Mouse (Mus musculus) forebrain, embryonic 15.5 days (tissue): ENCODE data around the gene Boll. TPM values are rescaled to one million over a fixed set of nuclear protein-coding genes. Genes with fewer than 3 reads are reported as not detected.
"Not testable (repeated sequence)": the region's sequence is repeated elsewhere in the genome, so short reads cannot be mapped to it uniquely, and the experiment has no call there.

Experiments
- ATAC-seq: fragments of 200-750 bp; cut with Nextera tagmentation; replicated peaks from 2 replicates; pipeline ENCODE4 v1.8.0; 2017; ENCODE audit warnings: mild to moderate bottlenecking, moderate TSS enrichment, moderate library complexity
- H3K27ac ChIP-seq: fragments of 300-500 bp; sonication (generic); replicated peaks from 2 replicates; pipeline ENCODE4 v1.5.1; 2015; ENCODE audit warnings: mild to moderate bottlenecking, inconsistent platforms
- H3K27me3 ChIP-seq: fragments of 300-500 bp; sonication (generic); 2 replicates; pipeline ENCODE4 v1.6.1; 2015; ENCODE audit warnings: inconsistent platforms
- H3K36me3 ChIP-seq: fragments of 300-500 bp; sonication (generic); 2 replicates; pipeline ENCODE4 v1.6.1; 2015; ENCODE audit warnings: mild to moderate bottlenecking, inconsistent platforms
- H3K4me1 ChIP-seq: fragments of 300-500 bp; sonication (generic); 2 replicates; pipeline ENCODE4 v1.6.1; 2015; ENCODE audit warnings: inconsistent platforms
- H3K4me2 ChIP-seq: fragments of 300-500 bp; sonication (generic); replicated peaks from 2 replicates; pipeline ENCODE4 v1.6.1; 2015; ENCODE audit warnings: mild to moderate bottlenecking, inconsistent platforms
- H3K4me3 ChIP-seq: fragments of 300-500 bp; sonication (generic); 2 replicates; pipeline ENCODE4 v1.5.1; 2015; ENCODE audit warnings: mild to moderate bottlenecking, inconsistent platforms
- H3K9ac ChIP-seq: fragments of 300-500 bp; sonication (generic); replicated peaks from 2 replicates; pipeline ENCODE4 v1.6.1; 2015; ENCODE audit warnings: mild to moderate bottlenecking, inconsistent platforms
- H3K9me3 ChIP-seq: fragments of 300-500 bp; sonication (generic); 2 replicates; pipeline ENCODE4 v1.6.1; 2016; ENCODE audit warnings: inconsistent platforms
- WGBS: fragments of 180-500 bp; shearing (Covaris S2); methylation state at CpG from one replicate; pipeline ENCODE4 v1.1.7; 2015; ENCODE audit warnings: mixed read lengths; 5-methylcytosine and 5-hydroxymethylcytosine counted together
- polyA plus RNA-seq: library from polyadenylated mRNA; unstranded; fragments of >200 nt; fragmentation: Nextera tagmentation; extraction: Ambion mirVana; gene quantifications from 2 replicates; pipeline ENCODE4 v1.2.1, GENCODE M21; 2015

Gene Boll
- polyA plus RNA-seq, 1 experiment from 2014 or later: not detected

DNA sequence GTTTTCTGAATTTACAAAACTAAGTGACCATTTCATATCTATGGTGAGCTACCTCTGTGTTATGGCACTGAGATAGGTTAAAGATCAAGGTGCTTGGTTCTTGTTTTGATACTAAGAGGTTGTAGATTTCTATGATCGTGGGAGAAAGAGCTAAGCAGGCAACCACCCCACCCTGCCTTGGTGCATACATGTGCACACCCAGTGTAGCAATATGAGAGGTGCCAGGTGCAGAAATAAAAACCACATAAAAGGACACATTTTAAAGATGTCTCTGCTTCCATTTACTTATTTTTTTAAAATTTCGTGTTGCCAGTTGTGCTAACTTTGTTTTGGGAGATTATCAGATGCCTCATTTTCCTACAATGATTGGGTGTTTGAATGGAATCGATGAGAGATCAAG is 9.4 kb upstream of the Boll start:
- Histone ChIP-seq H3K9ac (no peak overlapping the region), H3K4me2 (no peak overlapping the region), H3K36me3 (no peaks in the 10 kb centered on the region), H3K4me3 (no peak overlapping the region), H3K27me3 (no peaks in the 10 kb centered on the region), H3K9me3 (no peaks in the 10 kb centered on the region), H3K27ac (no peak overlapping the region), H3K4me1 (no peaks in the 10 kb centered on the region)
- ATAC-seq: no peak
- 82% methylated on average over 3 of the region's 3 CpGs for WGBS

DNA sequence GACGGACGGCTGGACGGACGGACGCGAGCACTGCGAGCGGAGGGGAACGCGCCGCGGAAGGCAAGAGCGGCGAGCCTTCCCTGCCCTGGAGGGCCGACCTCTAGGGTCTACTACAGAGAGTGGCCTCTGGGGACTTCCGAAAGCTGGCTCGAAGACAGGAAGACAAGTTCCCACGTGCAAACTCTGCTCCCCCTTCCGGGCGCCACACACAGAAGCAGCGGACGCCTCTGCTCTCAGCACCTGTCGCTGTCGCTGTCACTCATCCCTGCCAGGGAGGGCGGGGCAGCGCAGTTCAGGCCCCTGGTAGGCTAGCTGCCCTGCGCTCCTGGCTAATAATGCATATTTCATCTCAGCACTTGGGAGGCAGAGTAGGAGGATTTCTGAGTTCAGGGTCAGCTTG is 317 bp upstream of the Boll start:
- Histone ChIP-seq H3K27me3 (peaks cover 15% of the 10 kb centered on the region; the same call in 1 of the 2 replicates), H3K4me1 (peaks cover 5% of the 10 kb centered on the region), H3K4me3 (peak overlapping the region; percentile 51), H3K27ac (no peak overlapping the region), H3K9me3 (no peaks in the 10 kb centered on the region), H3K4me2 (peak overlapping the region; percentile 64), H3K36me3 (no peaks in the 10 kb centered on the region), H3K9ac (peak overlapping the region; percentile 28)
- ATAC-seq: peak; percentile 89
- WGBS: 1% methylated on average over 27 of the region's 27 CpGs

DNA sequence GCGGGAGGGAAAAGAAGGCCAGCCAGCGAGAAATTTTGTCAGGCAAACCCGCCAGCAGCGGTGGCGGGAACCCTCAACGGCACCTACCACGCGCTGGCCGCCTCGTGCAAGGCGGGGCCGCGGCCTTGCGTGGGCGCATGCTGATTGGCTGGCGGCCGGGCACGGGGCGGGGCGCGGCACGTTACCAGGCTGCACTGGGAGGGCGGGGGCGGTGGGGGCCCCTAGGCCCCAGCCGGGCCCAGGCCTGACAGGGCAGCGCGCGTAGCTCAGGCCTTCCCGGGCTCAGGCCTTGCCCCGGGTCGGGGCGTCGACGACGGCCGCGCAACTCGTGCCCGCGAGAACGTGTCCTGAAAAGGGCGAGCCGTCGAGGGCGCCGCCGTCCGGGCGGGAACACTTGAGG is 635 bp downstream of the Boll start:
- 52% methylated on average over 44 of the region's 49 CpGs for WGBS
- H3K4me3 ChIP-seq: peak overlapping the region; percentile 51
- H3K9me3 ChIP-seq: no peaks in the 10 kb centered on the region
- H3K27ac ChIP-seq: no peak overlapping the region
- H3K36me3 ChIP-seq: no peaks in the 10 kb centered on the region
- ATAC-seq: peak; percentile 61
- H3K27me3 ChIP-seq: peaks cover 15% of the 10 kb centered on the region; the same call in 1 of the 2 replicates
- H3K4me2 ChIP-seq: peak overlapping the region; percentile 64
- peaks cover 5% of the 10 kb centered on the region for H3K4me1 ChIP-seq
- H3K9ac ChIP-seq: no peak overlapping the region

DNA sequence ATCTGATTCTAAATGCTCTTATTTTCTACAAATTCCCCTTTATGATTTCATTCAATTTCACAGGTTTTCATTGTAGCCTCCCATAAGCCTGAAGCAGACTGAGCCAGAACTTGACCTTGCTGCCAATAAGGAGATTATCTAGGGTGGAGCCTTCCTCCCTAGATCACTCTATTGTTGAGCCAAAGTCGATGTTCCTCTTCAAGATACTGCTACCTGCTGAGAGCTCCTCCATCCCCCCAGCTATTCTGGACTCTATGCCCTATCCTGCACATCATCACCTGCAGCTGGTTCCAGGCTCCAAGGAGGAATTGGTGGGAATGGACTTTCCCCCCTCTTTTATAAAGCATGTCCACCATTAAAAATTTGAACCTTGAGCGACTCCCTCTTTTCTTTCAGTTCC is 11.4 kb downstream of the Boll start:
- H3K4me3 ChIP-seq, H3K27me3 ChIP-seq, H3K9me3 ChIP-seq, H3K36me3 ChIP-seq, H3K27ac ChIP-seq, H3K4me1 ChIP-seq, H3K4me2 ChIP-seq, ATAC-seq, H3K9ac ChIP-seq: not testable (repeated sequence)
- WGBS: 75% methylated on average over 2 of the region's 2 CpGs

DNA sequence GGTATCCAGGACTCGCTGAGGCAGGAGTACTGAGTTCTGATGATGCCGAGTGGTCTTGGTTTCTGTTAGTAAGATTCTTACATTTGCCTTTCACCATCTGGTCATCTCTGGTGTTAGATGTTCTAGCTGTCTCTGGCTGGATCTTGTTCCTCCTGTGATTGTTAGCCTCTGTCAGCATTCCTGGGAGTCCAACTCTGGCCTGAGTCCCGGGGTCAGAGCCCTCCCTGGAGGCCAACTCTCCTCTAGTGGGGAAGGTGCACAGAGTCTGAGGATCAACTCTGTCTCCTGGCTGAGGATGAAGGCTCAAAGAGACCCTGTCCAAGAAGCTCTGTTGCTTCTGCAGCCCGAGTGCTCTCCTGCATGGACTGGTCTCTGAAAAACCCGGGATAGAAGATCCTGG is 37.8 kb downstream of the Boll start:
- not testable (repeated sequence) for ATAC-seq, H3K27me3 ChIP-seq
- 86% methylated on average over 5 of the region's 5 CpGs for WGBS

DNA sequence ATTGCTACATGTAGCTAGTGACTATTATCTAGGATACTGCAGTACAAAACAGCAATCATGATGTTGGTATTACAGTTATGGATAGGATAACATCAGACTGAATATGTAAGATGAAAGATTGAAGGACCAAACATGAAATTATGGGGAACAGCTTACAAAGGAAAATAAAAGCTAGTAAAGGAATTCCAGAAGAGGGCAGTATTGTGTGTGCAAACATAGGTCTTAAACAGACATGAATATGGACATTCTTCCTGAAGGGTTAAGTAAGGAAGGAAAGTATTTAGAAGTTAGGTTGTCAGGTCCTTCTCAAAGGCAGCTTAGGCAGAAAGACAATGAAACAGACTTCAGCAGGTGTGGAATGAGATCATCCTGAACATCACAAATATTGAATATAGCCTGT is 62.2 kb downstream of the Boll start:
- ATAC-seq: no peak
- Histone ChIP-seq H3K27ac (no peak overlapping the region), H3K4me2 (no peak overlapping the region), H3K9ac (no peak overlapping the region), H3K27me3 (no peaks in the 10 kb centered on the region), H3K36me3 (no peaks in the 10 kb centered on the region), H3K4me3 (no peak overlapping the region), H3K9me3 (0 out of 2 replicates have a peak, but pooled peaks cover 4% of the 10 kb centered on the region), H3K4me1 (no peaks in the 10 kb centered on the region)

More for the DNA sequence above, 37.8 kb downstream of the Boll start:
- not testable (repeated sequence) for H3K4me3 ChIP-seq, H3K27ac ChIP-seq, H3K36me3 ChIP-seq, H3K9ac ChIP-seq, H3K9me3 ChIP-seq, H3K4me1 ChIP-seq, H3K4me2 ChIP-seq

DNA sequence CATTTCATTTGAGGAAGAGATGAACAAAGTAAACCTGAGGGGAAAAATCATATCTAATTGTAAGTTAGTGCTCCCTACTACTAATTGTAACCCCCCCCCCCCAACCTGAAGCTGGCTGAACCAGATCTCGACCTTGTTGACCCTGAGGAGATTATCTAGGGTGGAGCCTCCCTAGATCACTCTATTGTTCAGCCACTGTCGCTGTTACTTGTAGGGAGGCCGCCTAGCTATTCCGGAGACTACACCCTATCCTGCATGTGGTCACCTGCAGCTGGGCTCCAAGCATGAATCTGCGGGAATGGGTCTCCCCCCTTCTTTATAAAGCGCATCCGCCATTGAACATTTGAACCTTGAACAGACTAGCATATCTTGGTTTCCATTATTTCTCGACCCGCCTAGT is 84.2 kb downstream of the Boll start:
- H3K36me3 ChIP-seq: no peaks in the 10 kb centered on the region
- no peaks in the 10 kb centered on the region for H3K9me3 ChIP-seq
- no peak overlapping the region for H3K4me2 ChIP-seq
- no peaks in the 10 kb centered on the region for H3K4me1 ChIP-seq
- H3K9ac ChIP-seq: no peak overlapping the region
- no peak for ATAC-seq
- no peaks in the 10 kb centered on the region for H3K27me3 ChIP-seq
- H3K4me3 ChIP-seq: no peak overlapping the region
- no peak overlapping the region for H3K27ac ChIP-seq
- 71% methylated on average over 9 of the region's 9 CpGs for WGBS

DNA sequence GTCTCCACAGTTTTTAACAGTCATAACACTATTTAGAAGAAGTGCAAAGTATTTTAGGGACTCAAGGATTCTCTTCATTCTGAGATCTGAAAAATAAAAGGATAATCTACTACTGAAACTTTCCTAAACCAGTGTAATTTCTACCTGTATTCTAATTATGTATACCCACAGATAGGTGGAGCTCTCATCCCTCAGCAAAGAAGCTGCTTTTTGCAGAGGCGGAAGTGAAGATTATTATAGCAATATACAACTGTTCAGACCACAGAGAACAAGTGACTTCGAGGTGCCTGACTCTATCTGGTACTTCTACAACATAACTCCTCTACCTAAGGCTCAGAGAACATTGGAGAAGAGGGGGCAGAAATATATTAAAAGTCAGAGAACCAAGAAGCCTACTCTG is 97.8 kb downstream of the Boll start:
- H3K4me2 ChIP-seq: no peak overlapping the region
- H3K27ac ChIP-seq: no peak overlapping the region
- ATAC-seq: no peak
- H3K27me3 ChIP-seq: no peaks in the 10 kb centered on the region
- no peaks in the 10 kb centered on the region for H3K36me3 ChIP-seq
- H3K9me3 ChIP-seq: no peaks in the 10 kb centered on the region
- WGBS: 76% methylated on average over 2 of the region's 2 CpGs
- H3K9ac ChIP-seq: no peak overlapping the region
- no peak overlapping the region for H3K4me3 ChIP-seq
- no peaks in the 10 kb centered on the region for H3K4me1 ChIP-seq

DNA sequence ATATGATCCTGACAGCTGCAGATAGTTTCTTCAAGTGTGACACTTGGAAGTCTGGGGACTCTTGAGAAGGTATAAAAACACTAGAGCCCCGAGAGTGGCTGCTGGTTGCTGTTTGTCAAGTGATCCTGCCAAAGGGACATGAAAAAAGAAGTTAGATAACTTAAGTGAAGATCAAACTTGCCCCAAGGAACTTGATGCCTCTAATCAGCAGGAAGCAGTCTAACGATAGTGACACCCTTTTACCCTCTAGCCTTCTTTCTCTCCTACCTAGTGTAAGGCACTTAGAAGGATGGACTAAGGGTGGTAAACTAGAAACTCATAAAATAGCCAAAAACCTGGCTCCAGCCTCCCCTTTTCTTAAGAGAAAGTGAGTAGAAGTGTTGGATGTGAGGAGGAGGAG is 98.9 kb downstream of the Boll start:
- Histone ChIP-seq H3K4me1 (no peaks in the 10 kb centered on the region), H3K27me3 (no peaks in the 10 kb centered on the region), H3K9ac (no peak overlapping the region), H3K4me3 (no peak overlapping the region), H3K9me3 (no peaks in the 10 kb centered on the region), H3K27ac (no peak overlapping the region), H3K4me2 (no peak overlapping the region), H3K36me3 (no peaks in the 10 kb centered on the region)
- 64% methylated on average over 2 of the region's 2 CpGs for WGBS
- ATAC-seq: no peak

DNA sequence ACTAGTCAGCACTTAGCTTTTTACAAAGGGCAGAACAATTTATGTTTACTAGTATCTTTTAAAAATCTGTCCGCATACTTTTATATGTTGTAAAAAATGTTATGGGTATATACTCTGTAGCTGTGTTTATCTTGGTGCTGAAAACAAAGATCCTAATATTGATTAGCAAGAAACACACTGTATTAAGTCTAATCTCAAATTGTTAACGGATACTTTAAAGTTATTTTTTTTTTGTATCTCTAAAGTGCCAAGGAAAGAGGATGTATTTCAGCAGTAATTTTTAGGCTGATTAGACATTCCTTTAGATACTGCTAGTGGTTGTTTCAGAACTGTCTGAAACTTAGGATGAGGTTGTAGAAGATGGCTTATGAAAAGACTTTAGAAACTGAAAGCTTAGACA is 116.9 kb downstream of the Boll start:
- H3K4me3 ChIP-seq: no peak overlapping the region
- H3K4me1 ChIP-seq: peaks cover 11% of the 10 kb centered on the region
- no peaks in the 10 kb centered on the region for H3K9me3 ChIP-seq
- H3K9ac ChIP-seq: no peak overlapping the region
- H3K27ac ChIP-seq: no peak overlapping the region
- WGBS: 91% methylated on average over 2 of the region's 2 CpGs
- H3K36me3 ChIP-seq: no peaks in the 10 kb centered on the region
- no peak overlapping the region for H3K4me2 ChIP-seq
- no peak for ATAC-seq
- no peaks in the 10 kb centered on the region for H3K27me3 ChIP-seq

DNA sequence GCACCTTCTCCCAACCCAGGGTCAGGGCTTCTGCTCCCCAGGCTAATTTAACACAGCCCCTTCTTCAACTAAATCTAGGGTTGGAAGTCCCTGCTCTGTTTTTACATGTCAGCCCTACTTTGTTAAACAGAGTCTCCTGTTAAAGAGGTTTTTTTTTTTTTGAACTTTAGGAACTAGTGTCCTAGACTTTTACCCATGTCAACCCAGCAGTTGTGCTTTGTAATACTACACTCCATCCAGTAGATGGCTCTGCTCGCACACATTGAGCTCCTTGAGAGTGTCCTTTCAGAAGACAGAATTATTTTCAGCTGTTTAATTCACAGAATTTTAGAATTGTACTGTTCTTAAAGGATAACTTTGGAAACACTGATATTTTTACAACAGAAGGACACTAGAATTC is 124.0 kb downstream of the Boll start:
- Histone ChIP-seq H3K27me3 (no peaks in the 10 kb centered on the region), H3K9ac (peak overlapping the region; percentile 71; the same call in 1 of the 2 replicates), H3K4me2 (peak overlapping the region; percentile 92), H3K9me3 (no peaks in the 10 kb centered on the region), H3K27ac (no peak overlapping the region), H3K36me3 (no peaks in the 10 kb centered on the region), H3K4me1 (peaks cover 47% of the 10 kb centered on the region), H3K4me3 (peak overlapping the region; percentile 87)
- ATAC-seq: no peak
- WGBS: 2% methylated on average over 1 of the region's 1 CpGs

DNA sequence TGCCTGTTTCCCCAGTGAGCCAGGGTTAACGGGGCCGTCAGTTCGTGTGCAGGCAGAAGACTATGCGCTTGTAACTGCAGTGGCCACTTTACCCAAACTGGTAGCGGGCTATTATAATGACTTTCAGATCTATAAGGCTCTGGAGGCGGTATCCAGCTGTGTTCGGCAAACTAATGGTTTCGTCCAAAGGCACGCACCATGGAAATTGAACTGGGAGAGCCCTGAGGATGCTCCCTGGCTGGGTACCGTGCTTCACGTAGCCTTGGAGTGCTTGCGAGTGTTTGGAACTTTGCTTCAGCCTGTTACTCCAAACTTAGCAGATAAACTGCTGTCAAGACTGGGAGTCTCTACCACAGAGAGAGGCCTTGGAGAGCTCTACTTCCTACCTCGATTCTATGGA is 124.8 kb downstream of the Boll start:
- no peaks in the 10 kb centered on the region for H3K9me3 ChIP-seq
- no peaks in the 10 kb centered on the region for H3K27me3 ChIP-seq
- peak overlapping the region; percentile 92 for H3K4me2 ChIP-seq
- H3K4me3 ChIP-seq: peak overlapping the region; percentile 87
- WGBS: 19% methylated on average over 13 of the region's 13 CpGs
- no peak for ATAC-seq
- H3K4me1 ChIP-seq: peaks cover 47% of the 10 kb centered on the region
- no peaks in the 10 kb centered on the region for H3K36me3 ChIP-seq
- H3K9ac ChIP-seq: peak overlapping the region; percentile 71
- no peak overlapping the region for H3K27ac ChIP-seq

DNA sequence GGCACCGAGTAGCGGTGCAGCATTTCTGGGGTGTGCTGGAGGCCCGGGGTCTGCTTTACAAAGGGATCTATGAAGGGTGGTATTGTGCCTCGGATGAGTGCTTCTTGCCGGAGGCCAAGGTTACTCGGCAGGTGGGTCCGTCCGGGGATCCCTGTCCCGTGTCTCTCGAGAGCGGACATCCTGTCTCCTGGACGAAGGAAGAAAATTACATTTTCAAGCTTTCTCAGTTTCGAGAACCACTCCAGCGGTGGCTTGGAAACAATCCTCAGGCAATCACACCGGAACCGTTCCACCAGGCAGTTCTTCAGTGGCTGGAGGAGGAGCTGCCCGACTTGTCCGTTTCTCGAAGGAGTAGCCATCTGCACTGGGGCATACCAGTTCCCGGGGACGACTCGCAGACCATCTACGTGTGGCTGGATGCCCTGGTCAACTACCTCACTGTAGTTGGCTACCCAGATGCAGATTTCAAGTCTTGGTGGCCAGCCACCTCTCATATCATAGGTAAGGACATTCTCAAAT is 125.6 kb downstream of the Boll start:
- Histone ChIP-seq H3K27me3 (no peaks in the 10 kb centered on the region), H3K4me1 (peaks cover 47% of the 10 kb centered on the region), H3K4me3 (peak overlapping the region; percentile 87), H3K27ac (peak overlapping the region; percentile 90), H3K4me2 (peak overlapping the region; percentile 92), H3K9me3 (no peaks in the 10 kb centered on the region), H3K9ac (peak overlapping the region; percentile 71), H3K36me3 (no peaks in the 10 kb centered on the region)
- ATAC-seq: no peak
- under 1% methylated on average over 23 of the region's 23 CpGs for WGBS
